Mouse (Mus musculus): ENCODE measurements around the gene Tex26.

GRCm38 (mm10) chr5:149514087-149514671 lies 74.7 kb downstream of the Tex26 start:
- no peak for TF ChIP-seq CTCF (IDR thresholded peaks at IDR 0.05; ENCODE audit: control insufficient read depth, insufficient read depth, insufficient read length)
- TF ChIP-seq USF1 (IDR thresholded peaks at IDR 0.05; ENCODE audit: low read depth) = no peak
- no peak for TF ChIP-seq MYOG (IDR thresholded peaks at IDR 0.05; ENCODE audit: control insufficient read depth, extremely low read depth, insufficient read length)
- no peak for TF ChIP-seq CEBPB (IDR thresholded peaks at IDR 0.05; ENCODE audit: low read depth)

Data from C2C12 (cell line).